Mouse (Mus musculus): Measurements from ENCODE around the gene Csnk2a2. TPM values are rescaled to one million over a fixed set of nuclear protein-coding genes. Genes with fewer than 3 reads are reported as not detected.

Csnk2a2 gene
- polyA plus RNA-seq, 1 experiment from 2014 or later, result 10.3 TPM

- peaks cover 42% of the 10 kb centered on the region for H3K4me1 ChIP-seq
- 1% methylated on average over 25 of the region's 25 CpGs for WGBS
Observed at GRCm38 (mm10) chr8:95434233-95434632, 55.6 kb downstream of the Csnk2a2 start.

GRCm38 (mm10) chr8:95433124-95433523, 56.7 kb downstream of the Csnk2a2 start:
- Histone ChIP-seq H3K4me3 (peak overlapping the region; percentile 89), H3K27me3 (no peaks in the 10 kb centered on the region), H3K4me1 (peaks cover 52% of the 10 kb centered on the region), H3K4me2 (replicated peaks) (peak overlapping the region; percentile 91), H3K9me3 (no peaks in the 10 kb centered on the region), H3K9ac (replicated peaks) (peak overlapping the region; percentile 93), H3K36me3 (no peaks in the 10 kb centered on the region), H3K27ac (replicated peaks) (no peak overlapping the region)
- 65% methylated on average over 4 of the region's 4 CpGs for WGBS
- ATAC-seq (ENCODE audit: low FRiP score, low read depth), result no peak

More at GRCm38 (mm10) chr8:95434233-95434632, 55.6 kb downstream of the Csnk2a2 start:
- H3K27ac ChIP-seq (replicated peaks), result peak overlapping the region; percentile 88
- H3K4me2 ChIP-seq (replicated peaks), result peak overlapping the region; percentile 91
- peak overlapping the region; percentile 93 for H3K9ac ChIP-seq (replicated peaks)
- H3K36me3 ChIP-seq, result no peaks in the 10 kb centered on the region
- peak overlapping the region; percentile 89 for H3K4me3 ChIP-seq
- peak; percentile 32; the same call in 1 of the 2 replicates for ATAC-seq (ENCODE audit: low FRiP score, low read depth)
- H3K9me3 ChIP-seq, result no peaks in the 10 kb centered on the region
- no peaks in the 10 kb centered on the region for H3K27me3 ChIP-seq

GRCm38 (mm10) chr8:95432471-95432870, 57.4 kb downstream of the Csnk2a2 start:
- WGBS, result 87% methylated on average over 3 of the region's 3 CpGs
- peaks cover 59% of the 10 kb centered on the region for H3K4me1 ChIP-seq
- H3K4me3 ChIP-seq, result no peak overlapping the region
- no peak for ATAC-seq (ENCODE audit: low FRiP score, low read depth)
- no peak overlapping the region for H3K9ac ChIP-seq (replicated peaks)
- H3K27ac ChIP-seq (replicated peaks), result no peak overlapping the region
- no peaks in the 10 kb centered on the region for H3K27me3 ChIP-seq
- peak overlapping the region; percentile 91 for H3K4me2 ChIP-seq (replicated peaks)
- H3K9me3 ChIP-seq, result no peaks in the 10 kb centered on the region
- no peaks in the 10 kb centered on the region for H3K36me3 ChIP-seq

GRCm38 (mm10) chr8:95429945-95430344, 59.9 kb downstream of the Csnk2a2 start:
- H3K9ac ChIP-seq (replicated peaks), result no peak overlapping the region

GRCm38 (mm10) chr8:95427594-95428535, 62.0 kb downstream of the Csnk2a2 start:
- WGBS, result 44% methylated on average over 12 of the region's 12 CpGs
- Histone ChIP-seq H3K36me3 (peaks cover 6% of the 10 kb centered on the region), H3K9ac (replicated peaks) (no peak overlapping the region), H3K9me3 (no peaks in the 10 kb centered on the region), H3K27me3 (no peaks in the 10 kb centered on the region), H3K27ac (replicated peaks) (peak overlapping the region; percentile 83), H3K4me1 (peaks cover 62% of the 10 kb centered on the region), H3K4me3 (no peak overlapping the region), H3K4me2 (replicated peaks) (peak overlapping the region; percentile 26)
- ATAC-seq (ENCODE audit: low FRiP score, low read depth), result peak; percentile 66

More at GRCm38 (mm10) chr8:95429945-95430344, 59.9 kb downstream of the Csnk2a2 start:
- Histone ChIP-seq H3K4me3 (peak overlapping the region; percentile 10; the same call in 1 of the 2 replicates), H3K4me1 (peaks cover 72% of the 10 kb centered on the region), H3K9me3 (no peaks in the 10 kb centered on the region), H3K27me3 (no peaks in the 10 kb centered on the region), H3K27ac (replicated peaks) (peak overlapping the region; percentile 83), H3K36me3 (no peaks in the 10 kb centered on the region), H3K4me2 (replicated peaks) (peak overlapping the region; percentile 40)
- WGBS, result 3% methylated on average over 3 of the region's 3 CpGs
- ATAC-seq (ENCODE audit: low FRiP score, low read depth), result peak; percentile 38

GRCm38 (mm10) chr8:95426781-95427281, 63.0 kb downstream of the Csnk2a2 start:
- Histone ChIP-seq H3K27ac (replicated peaks) (peak overlapping the region; percentile 83), H3K36me3 (peaks cover 16% of the 10 kb centered on the region), H3K9ac (replicated peaks) (no peak overlapping the region), H3K4me2 (replicated peaks) (peak overlapping the region; percentile 26), H3K27me3 (no peaks in the 10 kb centered on the region), H3K4me1 (peaks cover 51% of the 10 kb centered on the region), H3K4me3 (no peak overlapping the region), H3K9me3 (no peaks in the 10 kb centered on the region)
- peak; percentile 65 for ATAC-seq (ENCODE audit: low FRiP score, low read depth)
- 62% methylated on average over 2 of the region's 2 CpGs for WGBS

GRCm38 (mm10) chr8:95424682-95425081, 65.2 kb downstream of the Csnk2a2 start:
- no peak overlapping the region for H3K4me2 ChIP-seq (replicated peaks)
- no peaks in the 10 kb centered on the region for H3K9me3 ChIP-seq
- 93% methylated on average over 7 of the region's 7 CpGs for WGBS
- H3K27me3 ChIP-seq, result no peaks in the 10 kb centered on the region
- H3K27ac ChIP-seq (replicated peaks), result no peak overlapping the region
- H3K4me3 ChIP-seq, result no peak overlapping the region
- H3K36me3 ChIP-seq, result peaks cover 36% of the 10 kb centered on the region
- H3K9ac ChIP-seq (replicated peaks), result no peak overlapping the region
- peaks cover 35% of the 10 kb centered on the region for H3K4me1 ChIP-seq
- no peak for ATAC-seq (ENCODE audit: low FRiP score, low read depth)

GRCm38 (mm10) chr8:95422193-95422810, 67.5 kb downstream of the Csnk2a2 start:
- Histone ChIP-seq H3K36me3 (peaks cover 44% of the 10 kb centered on the region), H3K4me1 (peaks cover 12% of the 10 kb centered on the region), H3K9me3 (no peaks in the 10 kb centered on the region), H3K27me3 (no peaks in the 10 kb centered on the region), H3K4me2 (replicated peaks) (no peak overlapping the region), H3K4me3 (no peak overlapping the region), H3K27ac (replicated peaks) (no peak overlapping the region), H3K9ac (replicated peaks) (no peak overlapping the region)
- ATAC-seq (ENCODE audit: low FRiP score, low read depth), result no peak
- WGBS, result 92% methylated on average over 14 of the region's 14 CpGs

- Histone ChIP-seq H3K4me1 (peaks cover 3% of the 10 kb centered on the region; the same call in 1 of the 2 replicates), H3K4me3 (no peak overlapping the region), H3K9me3 (no peaks in the 10 kb centered on the region), H3K4me2 (replicated peaks) (no peak overlapping the region), H3K27ac (replicated peaks) (no peak overlapping the region), H3K9ac (replicated peaks) (no peak overlapping the region), H3K27me3 (no peaks in the 10 kb centered on the region), H3K36me3 (no peaks in the 10 kb centered on the region)
- no peak for ATAC-seq (ENCODE audit: low FRiP score, low read depth)
- 54% methylated on average over 10 of the region's 10 CpGs for WGBS
Observed at GRCm38 (mm10) chr8:95411309-95411972, 78.4 kb downstream of the Csnk2a2 start.

GRCm38 (mm10) chr8:95409518-95409917, 80.3 kb downstream of the Csnk2a2 start:
- H3K36me3 ChIP-seq, result no peaks in the 10 kb centered on the region
- peaks cover 3% of the 10 kb centered on the region; the same call in 1 of the 2 replicates for H3K4me1 ChIP-seq
- H3K27me3 ChIP-seq, result no peaks in the 10 kb centered on the region
- H3K4me2 ChIP-seq (replicated peaks), result no peak overlapping the region
- no peak overlapping the region for H3K27ac ChIP-seq (replicated peaks)
- no peak for ATAC-seq (ENCODE audit: low FRiP score, low read depth)
- WGBS, result 83% methylated on average over 5 of the region's 5 CpGs
- no peak overlapping the region for H3K9ac ChIP-seq (replicated peaks)
- H3K4me3 ChIP-seq, result no peak overlapping the region
- H3K9me3 ChIP-seq, result no peaks in the 10 kb centered on the region

GRCm38 (mm10) chr8:95401091-95401490, 88.7 kb downstream of the Csnk2a2 start:
- H3K27ac ChIP-seq (replicated peaks), result no peak overlapping the region
- H3K36me3 ChIP-seq, result no peaks in the 10 kb centered on the region
- no peak overlapping the region for H3K4me2 ChIP-seq (replicated peaks)
- H3K27me3 ChIP-seq, result no peaks in the 10 kb centered on the region
- H3K9me3 ChIP-seq, result no peaks in the 10 kb centered on the region
- no peak overlapping the region for H3K4me3 ChIP-seq
- peaks cover 9% of the 10 kb centered on the region; the same call in 1 of the 2 replicates for H3K4me1 ChIP-seq
- WGBS, result 82% methylated on average over 7 of the region's 7 CpGs
- no peak overlapping the region for H3K9ac ChIP-seq (replicated peaks)
- ATAC-seq (ENCODE audit: low FRiP score, low read depth), result no peak
